Mouse (Mus musculus) intestine, embryonic 15.5 days (tissue): ENCODE measurements around the gene Hmgb1. TPM values are rescaled to one million over a fixed set of nuclear protein-coding genes. Genes with fewer than 3 reads are reported as not detected.
"Not testable (repeated sequence)": the region's sequence is repeated elsewhere in the genome, so short reads cannot be mapped to it uniquely, and the experiment has no call there.

Experiments
- ATAC-seq: fragments of 200-750 bp; cut with Nextera tagmentation; 2 replicates; pipeline ENCODE4 v1.8.0; 2017; ENCODE audit warnings: moderate TSS enrichment, moderate library complexity
- H3K27ac ChIP-seq: fragments of 300-500 bp; sonication (generic); 2 replicates; pipeline ENCODE4 v1.5.1; 2015; ENCODE audit warnings: mild to moderate bottlenecking, inconsistent platforms
- H3K27me3 ChIP-seq: fragments of 300-500 bp; sonication (generic); replicated peaks from 2 replicates; pipeline ENCODE4 v1.6.1; 2015; ENCODE audit warnings: inconsistent platforms
- H3K36me3 ChIP-seq: fragments of 300-500 bp; sonication (generic); 2 replicates; pipeline ENCODE4 v1.6.1; 2015; ENCODE audit warnings: inconsistent platforms
- H3K4me1 ChIP-seq: fragments of 300-500 bp; sonication (generic); replicated peaks from 2 replicates; pipeline ENCODE4 v1.6.1; 2015; ENCODE audit warnings: inconsistent platforms
- H3K4me2 ChIP-seq: fragments of 300-500 bp; sonication (generic); replicated peaks from 2 replicates; pipeline ENCODE4 v1.6.1; 2015; ENCODE audit warnings: mild to moderate bottlenecking, inconsistent platforms
- H3K4me3 ChIP-seq: fragments of 300-500 bp; sonication (generic); replicated peaks from 2 replicates; pipeline ENCODE4 v1.5.1; 2015; ENCODE audit warnings: inconsistent platforms
- H3K9ac ChIP-seq: fragments of 300-500 bp; sonication (generic); 2 replicates; pipeline ENCODE4 v1.6.1; 2015; ENCODE audit warnings: inconsistent platforms
- H3K9me3 ChIP-seq: fragments of 300-500 bp; sonication (generic); 2 replicates; pipeline ENCODE4 v1.6.1; 2016; ENCODE audit warnings: inconsistent platforms
- WGBS: fragments of 180-500 bp; shearing (Covaris S2); methylation state at CpG from one replicate; pipeline ENCODE4 v1.1.7; 2015; 5-methylcytosine and 5-hydroxymethylcytosine counted together
- polyA plus RNA-seq: library from polyadenylated mRNA; unstranded; fragments of >200 nt; fragmentation: Nextera tagmentation; extraction: Ambion mirVana; gene quantifications from 2 replicates; pipeline ENCODE4 v1.2.1, GENCODE M21; 2015

Gene Hmgb1
- polyA plus RNA-seq, 1 experiment from 2014 or later: 1,306 TPM

DNA sequence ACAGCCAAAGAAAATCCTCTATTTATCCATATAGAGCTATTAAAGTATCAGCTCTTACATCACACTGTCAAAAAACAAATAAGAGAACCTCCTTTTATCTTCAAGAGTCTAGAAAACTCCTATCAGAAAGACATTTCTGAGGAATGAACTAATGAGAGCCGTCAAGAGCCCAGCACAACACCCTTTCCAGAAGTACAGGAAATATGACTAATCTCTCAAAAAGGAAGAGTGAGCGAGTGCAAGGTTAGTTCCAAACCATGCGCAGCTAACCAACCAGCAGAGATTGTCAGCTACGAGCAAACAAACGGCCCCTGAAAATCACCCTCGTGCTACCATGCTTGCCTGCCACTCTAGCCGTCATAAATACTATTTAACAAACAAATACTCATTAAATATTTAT, 21.4 kb downstream of the Hmgb1 start:
- H3K4me2 ChIP-seq: no peak overlapping the region
- no peaks in the 10 kb centered on the region for H3K4me1 ChIP-seq
- no peak for ATAC-seq
- H3K9ac ChIP-seq: no peak overlapping the region
- H3K9me3 ChIP-seq: no peaks in the 10 kb centered on the region
- no peak overlapping the region for H3K4me3 ChIP-seq
- H3K27ac ChIP-seq: no peak overlapping the region
- H3K36me3 ChIP-seq: no peaks in the 10 kb centered on the region
- no peaks in the 10 kb centered on the region for H3K27me3 ChIP-seq
- 55% methylated on average over 7 of the region's 7 CpGs for WGBS

- Histone ChIP-seq H3K36me3 (no peaks in the 10 kb centered on the region), H3K27ac (no peak overlapping the region), H3K9me3 (no peaks in the 10 kb centered on the region), H3K4me1 (no peaks in the 10 kb centered on the region), H3K27me3 (no peaks in the 10 kb centered on the region), H3K4me2 (no peak overlapping the region), H3K4me3 (no peak overlapping the region), H3K9ac (no peak overlapping the region; the same call in 1 of the 2 replicates)
- ATAC-seq: no peak
- WGBS: 76% methylated on average over 4 of the region's 4 CpGs
Measured at GRCm38 (mm10) chr5:149160469-149160868, 23.8 kb downstream of the Hmgb1 start.

DNA sequence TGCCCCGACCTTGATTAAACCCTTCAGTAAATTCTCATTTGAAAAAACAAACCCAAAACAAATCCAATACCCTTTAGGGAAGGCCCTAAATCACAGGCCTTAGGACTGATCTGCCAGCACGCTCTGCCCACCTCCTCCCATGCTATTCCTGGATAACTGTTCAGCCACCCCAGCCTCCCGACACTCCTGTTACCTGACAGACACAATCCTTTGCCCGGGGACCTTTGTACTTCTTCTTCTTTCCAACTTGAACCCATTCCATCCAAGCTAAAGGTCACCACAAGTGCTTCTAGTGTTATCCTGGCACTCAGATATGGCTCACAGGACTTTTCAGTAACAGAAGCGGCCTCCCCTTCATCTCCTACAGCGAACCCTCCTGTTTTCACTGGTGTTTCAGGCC, 25.3 kb downstream of the Hmgb1 start:
- no peak for ATAC-seq
- no peaks in the 10 kb centered on the region for H3K9me3 ChIP-seq
- WGBS: 91% methylated on average over 6 of the region's 6 CpGs
- no peaks in the 10 kb centered on the region for H3K27me3 ChIP-seq
- H3K4me3 ChIP-seq: no peak overlapping the region
- H3K4me2 ChIP-seq: no peak overlapping the region
- no peaks in the 10 kb centered on the region for H3K36me3 ChIP-seq
- no peak overlapping the region for H3K27ac ChIP-seq
- no peak overlapping the region for H3K9ac ChIP-seq
- H3K4me1 ChIP-seq: no peaks in the 10 kb centered on the region

DNA sequence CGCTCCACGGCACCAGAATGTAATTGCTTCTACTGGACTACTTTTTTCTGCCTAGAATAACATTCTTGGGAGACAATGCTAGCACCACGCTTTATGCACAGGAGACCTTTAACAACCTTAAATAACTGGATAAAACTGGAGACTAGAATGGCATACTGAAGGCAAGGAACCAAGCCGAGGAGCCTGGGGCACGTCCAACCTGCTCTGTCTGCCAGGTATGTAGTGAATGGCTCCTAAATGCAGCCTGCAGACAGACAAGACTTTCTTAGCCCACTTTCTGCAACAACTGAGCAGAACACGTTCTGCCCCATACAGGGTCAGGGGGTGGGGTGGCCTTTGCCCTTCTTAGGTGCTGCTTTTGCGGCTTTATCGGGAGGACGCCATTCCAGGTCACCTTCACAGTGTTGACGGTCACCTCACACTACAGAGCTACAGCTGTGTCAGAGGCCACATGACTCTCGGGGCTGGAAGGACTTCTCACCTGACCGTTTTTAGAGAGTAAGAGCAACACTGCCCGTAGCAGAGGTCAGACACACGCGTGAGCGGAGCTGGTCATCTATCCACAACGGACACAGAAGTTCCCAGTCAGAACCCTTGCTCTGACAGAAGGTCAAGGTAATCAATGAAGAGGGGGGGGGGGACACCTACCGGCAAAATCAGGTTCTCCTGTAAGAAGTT, 27.3 kb downstream of the Hmgb1 start:
- no peak overlapping the region for H3K27ac ChIP-seq
- WGBS: 87% methylated on average over 18 of the region's 18 CpGs

DNA sequence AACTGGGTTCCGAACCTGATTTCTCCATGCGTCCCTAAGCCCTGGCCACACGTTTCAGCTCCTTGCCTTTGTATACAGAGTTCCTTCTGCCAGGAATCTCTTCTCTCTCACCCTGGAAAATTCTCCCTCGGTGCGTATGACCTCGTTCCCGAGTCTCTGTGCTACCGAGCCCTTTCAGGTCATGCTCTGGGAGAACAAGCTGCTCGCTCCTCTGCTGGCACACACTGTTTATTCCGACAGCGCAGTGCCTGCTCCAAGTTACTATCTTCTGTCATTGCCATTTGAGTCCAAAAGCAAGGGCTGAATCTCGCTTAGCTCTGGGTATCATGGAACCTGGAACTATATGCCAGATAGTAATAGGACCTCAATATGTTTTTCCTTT, 31.5 kb downstream of the Hmgb1 start:
- Histone ChIP-seq H3K36me3 (no peaks in the 10 kb centered on the region), H3K4me1 (0 out of 2 replicates have a peak, but pooled peaks cover 5% of the 10 kb centered on the region), H3K4me3 (no peak overlapping the region), H3K4me2 (peak overlapping the region; percentile 36), H3K9ac (no peak overlapping the region), H3K9me3 (no peaks in the 10 kb centered on the region), H3K27ac (no peak overlapping the region), H3K27me3 (no peaks in the 10 kb centered on the region)
- ATAC-seq: no peak
- 50% methylated on average over 12 of the region's 12 CpGs for WGBS

More for the DNA sequence above, 27.3 kb downstream of the Hmgb1 start:
- H3K4me2 ChIP-seq: no peak overlapping the region
- H3K4me1 ChIP-seq: 0 out of 2 replicates have a peak, but pooled peaks cover 5% of the 10 kb centered on the region
- H3K4me3 ChIP-seq: no peak overlapping the region
- no peak for ATAC-seq
- no peak overlapping the region for H3K9ac ChIP-seq
- no peaks in the 10 kb centered on the region for H3K9me3 ChIP-seq
- no peaks in the 10 kb centered on the region for H3K36me3 ChIP-seq
- no peaks in the 10 kb centered on the region for H3K27me3 ChIP-seq

DNA sequence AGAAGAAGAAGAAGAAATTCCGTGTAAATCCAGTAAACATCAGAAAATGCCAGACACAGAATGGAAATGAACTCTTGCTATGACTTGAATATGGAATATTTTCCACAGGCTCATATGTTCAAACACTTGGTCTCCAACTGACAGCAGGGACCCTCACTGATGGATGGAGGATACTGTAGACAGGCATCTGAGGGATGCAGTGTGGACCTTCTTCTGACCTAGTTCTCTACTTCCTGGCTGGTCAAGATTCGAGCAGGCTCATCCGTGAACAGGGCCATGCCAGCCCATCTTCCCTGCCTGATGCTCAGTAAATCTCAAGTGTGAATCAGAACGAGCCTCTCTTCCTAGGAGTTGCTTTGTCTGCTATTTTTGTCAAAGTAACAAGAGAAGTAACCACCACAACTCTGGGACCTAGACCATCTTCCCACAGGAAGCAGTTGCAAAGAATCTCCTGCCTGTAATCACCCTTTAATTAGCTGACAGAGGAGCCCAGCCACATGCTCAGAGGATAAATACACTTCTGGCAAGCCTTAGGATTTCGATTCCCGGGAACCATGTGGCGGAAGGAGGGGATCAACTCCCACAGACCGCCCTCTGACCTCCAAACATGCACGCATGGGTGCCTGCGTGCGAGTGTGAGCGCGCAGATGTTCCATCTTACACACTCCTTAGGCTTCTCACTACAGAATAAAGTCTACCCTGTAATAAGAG, 32.1 kb downstream of the Hmgb1 start:
- Histone ChIP-seq H3K4me3 (no peak overlapping the region), H3K27me3 (no peaks in the 10 kb centered on the region), H3K27ac (0 out of 2 replicates have a peak overlapping the region, but pooled peaks have one; percentile 24), H3K36me3 (no peaks in the 10 kb centered on the region), H3K9me3 (no peaks in the 10 kb centered on the region), H3K9ac (no peak overlapping the region), H3K4me2 (peak overlapping the region; percentile 36), H3K4me1 (0 out of 2 replicates have a peak, but pooled peaks cover 5% of the 10 kb centered on the region)
- WGBS: 47% methylated on average over 13 of the region's 13 CpGs
- peak; percentile 23; the same call in 1 of the 2 replicates for ATAC-seq

DNA sequence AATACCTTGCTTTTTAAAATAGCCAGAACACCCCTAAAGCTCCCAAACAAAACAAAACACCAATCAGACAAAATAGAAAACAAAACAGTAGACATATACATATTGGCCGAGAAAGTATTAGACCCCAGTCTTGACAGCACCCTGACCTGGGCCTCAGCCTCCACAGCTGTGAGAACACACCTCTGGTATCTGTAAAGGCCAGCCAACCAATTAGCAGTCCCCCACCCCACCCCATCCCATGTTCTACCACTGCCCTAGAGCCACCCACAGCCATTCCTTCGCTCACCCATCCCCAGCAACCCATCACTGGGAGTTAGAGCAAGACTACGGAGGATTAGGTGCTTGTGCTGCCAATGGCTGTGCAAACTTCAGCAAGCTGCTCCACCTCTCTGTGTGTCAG, 33.4 kb downstream of the Hmgb1 start:
- no peak for ATAC-seq
- Histone ChIP-seq H3K9me3 (no peaks in the 10 kb centered on the region), H3K9ac (no peak overlapping the region), H3K4me2 (no peak overlapping the region), H3K36me3 (no peaks in the 10 kb centered on the region), H3K4me1 (0 out of 2 replicates have a peak, but pooled peaks cover 5% of the 10 kb centered on the region), H3K27me3 (no peaks in the 10 kb centered on the region), H3K27ac (no peak overlapping the region), H3K4me3 (no peak overlapping the region)
- 96% methylated on average over 3 of the region's 3 CpGs for WGBS

DNA sequence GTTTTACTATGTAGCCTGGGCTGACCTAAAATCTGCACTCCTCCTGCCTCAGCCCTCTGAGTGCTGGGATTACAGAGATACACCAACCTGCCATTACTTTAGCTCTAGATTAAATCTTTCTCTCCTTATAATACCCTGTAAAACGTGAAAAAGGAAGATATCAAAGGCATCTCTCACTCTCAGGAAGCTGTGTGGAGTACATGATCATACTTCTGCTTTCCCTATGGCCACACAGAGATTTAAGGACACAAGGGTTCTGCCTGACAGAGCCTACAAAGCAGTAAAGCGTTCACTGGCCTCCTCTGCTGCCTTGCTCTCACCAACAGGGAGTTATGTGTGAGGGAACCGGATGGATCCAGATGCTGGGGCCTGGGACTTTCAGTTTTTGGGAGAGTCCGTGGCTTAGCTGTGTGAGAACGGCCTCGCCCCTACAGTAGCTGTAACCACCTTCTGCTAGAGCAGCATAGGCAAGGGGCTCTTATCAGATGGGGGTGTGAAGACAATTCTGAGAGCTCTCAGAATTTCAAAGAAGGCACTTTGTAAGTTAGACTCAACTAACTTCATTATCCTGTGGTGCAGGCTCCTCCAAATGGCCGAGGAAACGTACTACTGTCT, 36.8 kb downstream of the Hmgb1 start:
- no peak overlapping the region for H3K4me2 ChIP-seq
- H3K27me3 ChIP-seq: no peaks in the 10 kb centered on the region
- no peaks in the 10 kb centered on the region for H3K9me3 ChIP-seq
- no peak overlapping the region for H3K4me3 ChIP-seq
- H3K27ac ChIP-seq: no peak overlapping the region
- 72% methylated on average over 8 of the region's 8 CpGs for WGBS
- no peak for ATAC-seq
- H3K9ac ChIP-seq: no peak overlapping the region
- H3K4me1 ChIP-seq: 0 out of 2 replicates have a peak, but pooled peaks cover 6% of the 10 kb centered on the region
- no peaks in the 10 kb centered on the region for H3K36me3 ChIP-seq

DNA sequence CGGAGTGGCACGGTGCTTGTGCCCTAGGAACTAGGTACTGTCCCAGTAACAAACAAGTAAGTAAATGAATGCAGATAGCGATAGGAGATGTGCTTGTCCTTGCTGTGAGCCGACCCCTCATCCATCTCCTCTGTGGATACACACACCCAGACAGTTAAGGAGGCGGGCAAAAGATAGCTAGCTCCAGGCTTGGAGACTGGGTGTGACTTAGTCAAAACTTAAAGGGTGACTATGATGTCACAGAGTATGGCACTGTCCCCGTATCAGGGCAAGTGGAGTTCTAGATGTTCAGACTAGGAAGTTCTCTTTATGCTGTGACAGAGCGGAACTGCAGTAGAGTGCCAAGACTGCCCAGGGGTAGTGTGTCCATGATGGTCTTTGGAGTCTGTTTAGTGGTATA, 37.6 kb downstream of the Hmgb1 start:
- 79% methylated on average over 7 of the region's 7 CpGs for WGBS
- Histone ChIP-seq H3K36me3 (no peaks in the 10 kb centered on the region), H3K9ac (no peak overlapping the region), H3K27me3 (no peaks in the 10 kb centered on the region), H3K27ac (no peak overlapping the region), H3K4me3 (no peak overlapping the region), H3K4me1 (0 out of 2 replicates have a peak, but pooled peaks cover 3% of the 10 kb centered on the region), H3K4me2 (no peak overlapping the region), H3K9me3 (no peaks in the 10 kb centered on the region)
- no peak for ATAC-seq

DNA sequence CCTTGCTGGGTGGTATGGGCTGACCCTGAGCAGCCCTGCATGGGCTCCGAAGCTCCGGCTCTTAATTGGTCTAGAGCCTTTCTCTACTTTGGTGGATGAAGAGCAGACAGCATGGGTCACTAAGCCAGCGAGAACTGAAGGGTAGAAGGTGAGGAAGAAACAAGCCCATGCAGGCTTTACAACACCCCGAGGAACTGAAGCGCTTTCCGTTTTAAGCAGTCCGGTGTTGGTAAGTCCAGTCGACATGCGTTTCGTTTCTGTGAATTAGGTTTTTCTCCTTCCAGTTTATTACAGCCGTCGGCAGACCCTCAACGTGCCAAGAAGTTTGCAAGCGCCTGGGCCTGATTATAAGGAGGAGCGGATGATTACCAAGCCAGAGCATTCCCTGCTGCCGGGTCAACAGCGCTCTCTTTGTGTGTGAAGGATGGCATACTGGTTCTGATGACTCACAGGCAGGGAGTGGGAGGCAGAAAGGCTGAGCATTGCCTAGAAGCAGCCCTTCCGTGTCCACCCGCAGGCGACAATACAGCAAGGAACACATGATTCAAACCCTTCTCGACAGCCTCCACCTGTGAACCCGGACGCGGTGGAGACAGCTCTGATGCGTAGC, 40.4 kb downstream of the Hmgb1 start:
- 57% methylated on average over 25 of the region's 25 CpGs for WGBS
- H3K27me3 ChIP-seq: no peaks in the 10 kb centered on the region
- no peak overlapping the region for H3K9ac ChIP-seq
- ATAC-seq: 0 out of 2 replicates have a peak, but pooled peaks have one; percentile 45
- H3K4me3 ChIP-seq: no peak overlapping the region
- H3K4me1 ChIP-seq: 0 out of 2 replicates have a peak, but pooled peaks cover 3% of the 10 kb centered on the region
- H3K36me3 ChIP-seq: no peaks in the 10 kb centered on the region
- H3K27ac ChIP-seq: no peak overlapping the region
- no peaks in the 10 kb centered on the region for H3K9me3 ChIP-seq
- H3K4me2 ChIP-seq: no peak overlapping the region; the same call in 1 of the 2 replicates

GRCm38 (mm10) chr5:149141155-149141554, 43.1 kb downstream of the Hmgb1 start:
- H3K27me3 ChIP-seq, H3K4me2 ChIP-seq, H3K36me3 ChIP-seq, H3K4me1 ChIP-seq, H3K9me3 ChIP-seq, H3K27ac ChIP-seq, H3K4me3 ChIP-seq, ATAC-seq, H3K9ac ChIP-seq: not testable (repeated sequence)
- WGBS: 95% methylated on average over 1 of the region's 1 CpGs

DNA sequence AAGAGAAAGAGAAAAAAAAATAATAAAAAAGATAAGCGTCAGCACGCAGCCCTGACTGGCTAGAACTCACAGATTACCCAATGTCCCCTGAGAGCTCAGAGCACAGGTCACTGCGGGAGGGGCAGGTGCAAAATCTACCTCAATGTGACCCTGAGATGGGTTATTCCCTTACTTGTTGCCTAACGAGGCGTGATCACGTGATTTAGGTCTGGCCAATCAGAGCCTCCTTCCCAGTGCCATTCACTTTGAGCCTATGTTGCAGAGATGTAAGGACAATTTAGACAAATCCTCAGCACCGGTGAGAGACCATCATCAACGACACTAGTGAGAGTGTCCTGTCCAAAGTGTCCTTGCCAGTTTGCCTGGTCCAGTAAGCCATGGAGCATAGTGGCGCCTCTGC, 44.0 kb downstream of the Hmgb1 start:
- no peak for ATAC-seq
- no peak overlapping the region for H3K27ac ChIP-seq
- H3K4me1 ChIP-seq: 0 out of 2 replicates have a peak, but pooled peaks cover 5% of the 10 kb centered on the region
- no peaks in the 10 kb centered on the region for H3K9me3 ChIP-seq
- H3K9ac ChIP-seq: no peak overlapping the region
- H3K4me2 ChIP-seq: no peak overlapping the region
- H3K27me3 ChIP-seq: no peaks in the 10 kb centered on the region
- no peaks in the 10 kb centered on the region for H3K36me3 ChIP-seq
- 64% methylated on average over 9 of the region's 9 CpGs for WGBS
- H3K4me3 ChIP-seq: no peak overlapping the region
